Mouse (Mus musculus) lung, postnatal 4 days (tissue): Measurements from ENCODE around the gene Ccdc65.

ENCODE experiments used
- DNase-seq, 2 experiments: peaks; one replicate each; pipeline ENCODE4 v3.0.0; 2021

Gene Ccdc65

DNA sequence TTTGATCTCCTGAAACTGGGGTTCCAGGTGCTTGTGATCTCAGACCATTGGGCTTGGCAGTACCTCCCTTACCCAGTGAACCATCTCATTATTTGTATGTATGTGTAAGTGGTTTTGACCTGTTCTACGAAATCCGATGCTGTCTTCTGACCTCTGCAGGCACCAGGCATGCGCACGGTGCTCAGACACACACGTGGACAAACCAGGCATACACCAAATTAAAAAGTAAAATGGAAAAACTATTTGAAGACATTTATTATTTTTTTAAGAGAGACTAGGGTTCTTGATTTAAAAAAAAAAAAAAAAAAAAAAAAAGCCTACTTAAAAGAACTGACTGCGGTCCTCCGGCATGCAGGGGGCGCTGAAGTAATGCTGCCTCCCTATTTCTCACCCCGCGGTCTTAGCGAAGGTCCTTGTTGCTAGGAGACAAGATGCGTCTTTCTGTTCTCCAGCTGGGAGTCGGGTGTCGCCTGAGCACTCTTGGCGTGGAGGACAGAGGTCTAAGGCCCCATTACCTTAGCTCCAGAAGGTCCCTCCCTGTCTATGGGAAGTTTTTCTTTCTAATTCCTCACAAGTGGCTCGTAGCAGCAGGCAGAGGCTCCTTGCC is at the start of gene Ccdc65:
TSS of gene Ccdc65 (plus strand) at position 442 of the 607 bp plus-strand sequence.
- DNase-seq, result peak; percentile 87 to 89

DNA sequence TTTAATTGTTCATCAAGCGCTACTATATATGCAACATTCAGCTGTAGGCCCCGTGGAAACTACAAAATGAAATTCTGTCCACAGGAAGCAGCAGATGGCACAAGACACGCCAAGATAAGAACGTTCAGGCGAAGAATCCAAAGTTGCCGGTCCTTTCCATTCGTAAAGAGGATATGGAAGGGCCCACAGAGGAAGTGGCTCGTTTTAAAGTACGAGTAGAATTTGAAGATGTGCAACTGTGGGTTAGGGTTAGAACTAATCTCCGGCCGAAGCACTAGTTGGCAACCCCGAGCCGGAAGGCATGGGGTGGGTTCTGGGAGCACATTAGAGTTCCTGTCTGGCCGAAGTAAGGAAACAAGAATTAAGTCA is 45.8 kb upstream of the Ccdc65 start:
- no peak for DNase-seq

DNA sequence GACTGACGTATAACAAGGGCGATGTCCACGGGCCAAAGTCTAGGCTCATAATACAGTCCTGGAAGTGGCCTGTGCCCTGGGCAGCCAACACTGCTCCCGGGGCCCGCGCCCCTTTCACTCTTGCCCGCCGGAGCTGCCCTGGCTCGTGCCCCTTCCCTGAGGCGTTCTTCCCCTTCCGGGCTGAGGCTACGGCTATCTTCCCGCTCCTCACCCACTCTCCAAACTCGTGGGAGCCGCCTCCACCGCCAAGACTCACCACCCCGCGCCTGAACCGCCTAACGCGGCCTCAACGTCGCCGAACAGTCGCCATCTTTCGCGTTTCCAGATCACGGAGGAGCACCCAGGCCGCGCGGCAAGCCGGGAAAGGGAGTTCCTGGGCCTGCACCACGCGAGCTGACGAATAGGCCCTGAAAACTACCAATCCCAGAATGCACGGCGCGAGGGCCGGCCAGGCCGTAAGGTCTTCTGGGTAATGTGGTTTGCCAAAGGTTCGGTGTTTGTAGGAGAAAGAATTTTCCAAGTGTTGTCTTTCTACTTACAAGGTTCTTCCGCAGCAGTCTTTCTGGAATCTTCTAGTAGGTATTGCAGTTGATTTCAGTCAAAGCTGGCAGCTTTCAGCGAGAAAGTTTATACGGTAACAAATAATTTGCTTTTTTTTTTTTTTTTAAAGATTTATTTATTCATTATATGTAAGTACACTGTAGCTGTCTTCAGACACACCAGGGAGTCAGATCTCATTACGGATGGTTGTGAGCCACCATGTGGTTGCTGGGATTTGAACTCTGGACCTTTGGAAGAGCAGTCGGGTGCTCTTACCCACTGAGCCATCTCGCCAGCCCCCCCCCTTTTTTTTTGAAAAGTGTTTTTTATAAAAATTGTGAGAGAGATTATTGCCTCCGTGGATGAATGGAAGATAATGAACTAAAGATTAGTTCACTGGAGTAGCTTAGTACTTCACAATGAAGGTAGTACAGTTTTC is 45.2 kb upstream of the Ccdc65 start, which contains the start of gene Ddx23:
TSS of gene Ddx23 (minus strand) at position 328 of the 979 bp plus-strand sequence.
- DNase-seq, result peak; percentile 97

DNA sequence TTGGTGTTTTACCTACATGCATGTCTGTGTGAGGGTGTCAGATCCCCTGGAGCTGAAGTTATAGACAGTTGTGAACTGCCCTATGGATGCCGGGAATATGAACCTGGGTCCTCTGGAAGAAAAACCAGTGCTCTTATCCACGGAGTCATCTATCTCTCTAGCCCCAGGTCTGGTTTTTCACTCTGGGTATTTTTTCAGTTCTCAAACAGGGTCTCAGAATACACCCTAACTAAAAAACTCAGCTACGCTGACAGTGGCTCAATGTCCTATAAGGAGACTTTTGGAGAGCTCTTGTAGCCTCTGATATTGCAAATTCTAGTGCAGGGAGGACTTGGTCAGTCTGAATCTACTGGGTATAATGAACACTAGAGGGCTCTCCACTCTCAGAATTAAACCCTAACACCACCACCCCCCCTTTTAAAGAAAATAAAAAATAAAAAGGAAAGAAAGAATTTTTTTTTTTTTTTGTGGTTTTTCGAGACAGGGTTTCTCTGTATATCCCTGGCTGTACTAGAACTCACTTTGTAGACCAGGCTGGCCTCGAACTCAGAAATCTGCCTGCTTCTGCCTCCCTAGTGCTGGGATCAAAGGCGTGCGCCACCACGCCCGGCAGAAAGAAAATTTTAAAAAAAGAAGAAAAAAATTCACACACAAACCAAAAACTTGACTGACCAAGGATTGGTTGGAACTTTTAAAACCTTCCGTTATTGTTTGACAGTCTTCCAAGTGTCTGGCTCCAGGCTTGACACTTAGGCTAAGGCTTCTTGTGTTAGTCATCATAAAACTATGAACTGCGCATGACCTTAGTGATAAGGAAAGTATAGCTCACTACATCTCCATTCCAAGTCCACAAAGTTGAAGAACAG is 43.7 kb upstream of the Ccdc65 start:
- DNase-seq, result no peak

DNA sequence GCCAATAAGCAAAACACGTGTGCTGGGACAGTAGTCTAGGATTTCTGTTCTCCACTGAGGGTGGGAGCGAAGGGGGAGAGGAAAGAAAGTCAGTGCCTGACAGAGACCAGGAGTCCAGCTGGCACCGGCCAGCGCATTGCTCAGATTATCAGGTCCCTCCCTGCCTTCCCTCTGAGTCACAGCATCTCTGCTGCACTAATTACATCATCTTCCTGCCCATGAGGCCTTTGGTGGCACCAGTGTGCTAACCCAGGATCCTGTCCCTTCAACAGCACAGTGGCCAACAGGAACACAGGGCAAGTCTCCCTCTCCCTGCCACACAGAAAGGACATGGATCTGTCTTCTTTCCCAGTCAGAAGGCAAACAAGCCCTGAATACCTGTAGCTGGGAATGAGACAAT is 35.4 kb upstream of the Ccdc65 start:
- DNase-seq, result peak in 1 of 2 experiments; percentile 13

DNA sequence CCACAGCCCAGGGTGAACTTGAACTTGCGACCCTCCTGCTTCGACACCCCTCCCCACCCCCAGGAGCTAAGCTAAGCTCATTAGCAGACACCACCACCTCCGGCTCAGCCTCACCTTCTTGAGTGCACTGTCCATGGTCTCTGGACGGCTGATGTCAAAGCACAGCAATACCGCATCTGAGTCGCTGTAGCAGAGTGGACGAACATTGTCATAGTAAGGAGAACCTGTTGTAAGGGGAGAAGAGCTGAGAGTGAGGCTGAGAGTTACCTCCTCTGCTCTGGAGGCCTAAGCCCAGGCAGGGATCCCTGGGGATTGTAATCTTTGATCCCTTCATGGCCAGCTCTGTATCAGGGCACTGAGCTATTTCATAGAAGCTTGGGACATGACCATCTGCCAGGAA is 34.3 kb upstream of the Ccdc65 start:
- DNase-seq, result no peak

DNA sequence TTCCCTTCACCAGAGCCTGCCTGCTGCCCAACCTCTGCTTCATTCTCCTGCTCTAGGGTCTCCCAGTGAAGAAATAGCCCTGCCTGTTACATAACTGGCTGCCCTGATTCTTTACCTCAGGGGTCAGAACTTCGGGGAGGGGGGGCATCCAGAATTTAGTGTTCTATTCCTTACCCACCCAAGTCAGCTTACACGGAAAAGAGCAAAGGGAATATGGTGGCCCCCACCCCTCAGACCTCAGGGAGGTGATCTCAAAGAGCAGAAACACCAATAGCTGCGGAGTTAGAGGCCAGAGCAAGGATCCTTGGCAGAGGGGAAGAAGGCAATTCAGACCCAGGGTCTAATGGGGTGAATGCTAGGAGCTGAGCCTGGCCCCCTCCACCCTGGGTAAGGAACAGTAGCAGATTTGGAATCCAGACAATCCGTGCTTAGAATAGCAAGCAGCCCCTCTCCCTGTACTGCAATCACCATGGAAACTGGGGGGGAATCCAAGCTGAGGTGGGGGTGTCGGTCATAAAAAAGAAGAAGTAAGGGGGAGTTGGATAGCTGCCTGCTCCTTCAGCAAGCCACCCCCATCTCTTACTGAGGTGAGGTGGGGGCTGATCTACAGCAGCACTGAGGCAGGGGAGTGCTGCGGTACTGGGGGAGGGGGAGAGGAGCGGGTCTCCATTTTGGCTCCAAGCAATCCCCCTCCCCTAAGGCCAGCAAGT is 33.6 kb upstream of the Ccdc65 start:
- no peak for DNase-seq

DNA sequence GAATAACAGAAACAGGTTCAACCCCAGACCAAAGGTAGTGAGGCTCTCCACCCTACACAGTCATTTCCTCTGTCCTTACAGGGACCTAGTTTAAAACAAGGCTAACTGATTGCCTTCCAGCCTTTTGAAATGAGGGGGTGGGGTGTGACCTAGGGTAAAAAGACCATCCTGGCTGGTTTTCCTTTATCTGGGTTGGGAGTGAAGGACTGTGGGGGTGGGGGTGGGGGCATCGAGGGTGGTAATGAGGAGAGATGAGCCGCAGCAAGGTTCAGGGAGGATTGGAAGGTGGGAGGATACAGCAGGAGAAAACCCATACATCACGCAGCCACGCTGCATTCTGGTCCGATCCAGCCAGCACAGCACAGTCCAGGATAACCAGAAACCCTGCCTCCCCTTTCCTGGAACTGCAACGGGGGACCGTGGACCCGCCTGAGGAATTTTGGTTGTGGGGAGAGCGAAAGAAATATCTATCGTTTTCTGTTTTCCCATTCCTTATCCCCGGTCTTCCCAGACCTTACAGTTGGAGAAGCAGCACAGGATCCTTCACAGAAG is 32.9 kb upstream of the Ccdc65 start:
- DNase-seq, result no peak

DNA sequence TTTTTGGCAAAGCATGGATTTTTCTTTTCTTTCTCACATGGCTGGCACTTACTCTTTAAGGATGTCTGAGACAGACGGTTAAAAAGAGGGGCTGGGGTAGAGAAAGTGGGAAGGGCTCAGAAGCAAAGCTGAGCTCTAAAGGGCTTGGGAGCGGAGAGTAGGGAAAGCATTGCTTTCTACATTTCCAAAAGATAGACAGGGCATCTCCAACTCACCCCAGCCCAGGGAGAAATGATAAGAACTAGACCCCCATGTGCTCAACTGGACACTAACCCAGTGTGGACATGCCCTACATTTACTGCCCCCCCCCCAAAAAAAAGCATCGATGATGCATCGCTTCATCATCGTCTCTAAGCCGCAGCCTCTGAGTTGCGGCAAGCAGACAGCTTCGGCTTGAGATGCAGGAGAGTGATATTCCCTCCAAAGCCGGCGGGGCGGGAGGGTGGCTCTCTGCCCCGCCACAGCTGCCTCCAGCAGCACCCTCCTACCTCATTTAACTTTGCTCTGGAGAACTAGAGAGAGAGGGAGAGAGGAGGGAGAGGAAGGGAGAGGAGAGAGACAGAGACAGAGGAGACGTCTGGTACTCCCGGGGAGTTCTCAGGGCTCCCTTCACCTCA is 32.3 kb upstream of the Ccdc65 start:
- DNase-seq, result no peak

DNA sequence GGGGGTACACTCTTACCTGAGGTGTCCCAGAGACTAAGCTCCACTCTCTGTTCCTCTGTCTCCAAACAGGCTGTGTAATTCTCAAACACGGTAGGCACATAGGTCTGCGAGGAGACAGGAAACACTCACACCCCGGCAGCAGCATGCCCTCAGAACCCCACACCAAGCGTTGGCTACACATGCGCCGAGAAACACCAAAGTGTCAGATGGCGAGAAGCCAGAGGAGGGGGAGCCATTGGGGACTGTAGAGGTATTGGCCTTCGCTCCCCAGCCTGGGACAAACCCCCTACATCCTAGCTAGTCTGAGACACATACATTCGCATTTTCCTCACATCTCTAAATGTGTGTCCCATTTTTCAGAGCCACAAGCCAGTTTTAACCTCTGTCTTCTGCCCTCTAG is 31.5 kb upstream of the Ccdc65 start:
- peak in 1 of 2 experiments; percentile 15 for DNase-seq

DNA sequence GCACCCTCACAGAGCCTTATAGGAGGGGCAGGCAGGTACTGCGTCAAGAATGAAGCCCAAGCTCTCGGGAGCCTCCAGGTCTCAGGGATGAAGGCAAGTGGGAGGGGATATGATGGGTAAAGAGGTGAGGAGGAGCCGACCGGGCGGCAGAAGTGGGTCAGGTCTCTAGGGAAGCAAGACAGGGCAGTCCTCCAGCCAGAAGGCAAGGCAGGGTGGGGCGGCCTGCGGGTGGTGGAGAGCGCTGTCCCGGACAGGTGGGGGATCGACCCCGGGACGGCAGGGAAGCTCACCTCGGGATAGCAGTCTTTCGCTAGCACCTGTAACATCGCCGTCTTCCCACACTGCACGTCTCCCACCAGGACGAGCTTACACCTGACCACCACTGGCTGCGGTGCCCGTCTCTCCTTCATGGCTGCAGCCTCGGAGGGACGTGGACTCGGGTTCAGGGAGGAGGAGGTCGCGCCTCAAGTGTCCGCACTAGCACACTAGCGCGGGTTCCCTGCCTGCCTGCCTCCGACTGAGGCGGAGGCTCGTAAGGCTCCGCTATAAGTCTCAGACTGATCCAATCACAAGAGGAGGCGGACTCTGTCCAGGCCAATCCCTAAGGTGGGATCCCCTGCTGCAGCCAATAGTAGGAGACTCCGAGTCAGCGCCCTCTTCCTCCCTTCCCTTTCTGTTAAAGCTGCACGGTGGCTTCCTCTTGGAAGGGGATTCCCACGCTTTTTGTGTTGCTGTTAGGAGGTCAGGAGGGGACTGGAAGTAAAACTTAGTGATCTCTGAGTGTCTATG is 30.9 kb upstream of the Ccdc65 start, which contains the start of gene Rnd1:
TSS of gene Rnd1 (minus strand) at position 522 of the 789 bp plus-strand sequence.
- peak; percentile 85 to 87 for DNase-seq

DNA sequence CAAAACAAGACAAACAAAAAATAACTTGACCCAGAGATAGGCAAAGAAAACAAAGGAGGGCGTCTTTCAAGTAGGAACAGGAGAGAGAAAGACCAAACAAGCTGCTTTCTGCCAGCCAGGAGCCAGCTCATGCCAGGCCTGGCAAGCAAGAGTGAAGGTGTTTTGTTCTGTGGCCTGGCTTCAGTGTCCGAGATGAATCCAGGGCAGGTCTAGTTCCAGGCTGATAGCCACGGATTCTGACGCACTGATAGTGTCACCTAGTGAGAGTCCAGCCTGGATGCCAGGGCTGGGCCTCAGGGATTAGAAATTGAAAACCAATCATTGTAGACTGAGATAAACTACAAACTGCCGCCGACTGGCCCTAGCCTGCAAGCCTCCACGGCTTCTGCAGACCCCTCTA is 30.0 kb upstream of the Ccdc65 start:
- no peak for DNase-seq

DNA sequence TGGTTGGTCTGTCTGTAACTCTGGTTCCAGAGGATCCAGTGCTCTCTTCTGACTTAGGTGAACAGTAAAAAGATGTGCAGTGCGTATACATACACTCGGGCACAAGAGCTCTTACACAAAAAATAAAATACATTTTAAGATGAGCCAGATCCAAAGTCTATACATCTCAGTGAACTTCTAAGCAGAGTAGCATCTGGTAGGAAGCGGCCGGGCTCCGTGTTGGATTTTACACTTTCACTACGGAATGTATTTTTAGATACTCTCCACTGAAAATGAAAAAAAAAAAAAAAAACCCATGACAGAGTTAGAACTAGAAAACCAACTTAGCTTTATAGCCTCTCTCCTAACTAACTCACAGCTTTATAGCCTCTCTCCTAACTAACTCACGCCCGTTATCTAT is 27.3 kb upstream of the Ccdc65 start:
- DNase-seq, result no peak

DNA sequence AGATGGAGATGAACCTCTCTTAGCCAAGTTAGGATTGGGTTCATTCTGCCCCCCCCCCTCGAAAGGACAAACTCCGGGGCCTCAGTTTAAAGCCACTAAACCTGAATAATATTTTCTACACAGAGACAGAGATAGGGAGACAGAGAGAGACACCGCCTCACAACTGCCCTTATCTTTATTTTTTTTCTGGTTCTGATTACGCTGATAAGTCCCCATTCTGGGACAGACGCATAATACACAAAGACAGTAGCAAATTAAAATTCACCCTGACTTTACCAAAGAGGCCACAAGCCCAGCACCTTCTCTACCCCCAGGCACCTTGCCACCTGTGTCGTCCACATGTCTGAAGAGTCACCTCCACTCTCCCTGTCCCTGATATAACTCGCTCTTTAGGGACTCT is 26.4 kb upstream of the Ccdc65 start:
- DNase-seq, result no peak

DNA sequence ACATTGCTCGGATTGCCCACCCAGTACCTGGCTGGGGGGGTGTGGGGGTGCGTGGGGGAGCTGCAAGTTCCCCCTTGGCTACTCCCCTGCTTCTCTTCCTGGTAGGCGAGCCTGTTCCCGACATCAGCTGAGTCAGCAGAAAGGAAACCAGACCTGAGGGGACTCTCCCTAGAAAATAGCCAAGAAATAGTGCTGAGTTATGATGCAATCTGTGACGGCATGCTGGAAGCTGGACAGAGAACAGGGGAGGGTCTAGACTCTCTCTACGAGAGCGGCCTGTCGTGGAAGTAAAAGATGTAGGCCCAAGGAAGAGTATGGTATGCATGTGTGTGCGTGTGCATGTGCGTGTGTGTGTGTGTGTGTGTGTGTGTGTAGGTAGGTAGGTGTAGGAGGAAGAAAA is 24.8 kb upstream of the Ccdc65 start:
- no peak for DNase-seq

DNA sequence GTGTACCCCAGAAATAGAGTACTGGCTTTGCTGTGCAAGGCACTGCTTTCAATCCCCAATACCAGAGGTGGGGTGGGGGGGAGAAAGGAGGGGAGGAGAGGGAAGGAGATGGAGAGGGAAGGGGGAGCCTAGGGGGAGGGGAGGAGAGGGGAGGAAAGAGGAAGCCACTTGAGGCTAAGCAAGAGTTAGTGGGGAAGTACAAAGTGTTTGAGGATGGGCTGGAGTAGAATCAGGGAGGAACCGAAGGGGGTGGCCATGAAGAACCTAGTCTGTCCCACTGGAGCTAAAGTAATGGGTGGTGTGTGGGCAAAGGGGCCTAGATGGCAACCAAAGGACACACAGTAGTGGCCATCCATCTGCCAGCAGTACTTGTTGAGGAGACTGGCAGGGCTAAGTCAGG is 24.3 kb upstream of the Ccdc65 start:
- DNase-seq, result no peak

DNA sequence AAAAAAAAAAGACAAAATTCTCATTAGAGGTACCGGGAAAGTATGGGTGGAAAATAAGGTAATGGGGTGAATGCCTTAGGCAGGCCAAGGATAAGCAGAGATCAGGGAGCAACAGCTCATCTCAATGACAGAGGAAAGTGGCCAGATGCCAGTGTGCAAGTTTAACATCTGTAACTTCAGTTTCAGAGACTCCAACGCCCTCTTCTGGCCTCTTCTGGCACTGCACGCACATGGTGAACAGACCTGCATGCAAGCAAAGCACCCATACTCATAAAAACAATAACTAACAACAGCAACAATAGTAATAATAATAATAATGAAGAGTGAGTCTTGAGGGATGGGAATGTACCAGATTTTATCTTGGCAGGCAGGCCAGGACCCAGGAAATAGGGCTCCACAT is 22.1 kb upstream of the Ccdc65 start:
- DNase-seq, result no peak

DNA sequence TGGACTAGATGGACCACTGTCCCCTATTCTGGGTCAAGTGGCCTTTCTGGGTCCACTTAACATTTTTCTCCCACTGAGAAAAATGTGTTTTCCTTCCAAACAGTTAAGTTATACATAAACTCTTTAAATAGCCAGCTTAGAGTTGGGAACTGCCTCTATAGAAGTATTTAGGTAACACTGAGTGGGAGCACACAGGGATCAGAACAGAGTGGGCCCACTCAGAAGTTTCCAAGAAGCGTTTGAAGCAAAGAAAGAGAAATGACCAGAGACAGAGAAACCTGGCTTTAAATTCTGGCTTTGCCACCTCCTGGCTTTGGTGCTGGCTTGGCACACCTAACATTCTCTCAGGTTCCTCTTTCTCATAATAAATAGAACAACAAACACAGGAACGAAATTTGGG is 18.3 kb upstream of the Ccdc65 start:
- no peak for DNase-seq

DNA sequence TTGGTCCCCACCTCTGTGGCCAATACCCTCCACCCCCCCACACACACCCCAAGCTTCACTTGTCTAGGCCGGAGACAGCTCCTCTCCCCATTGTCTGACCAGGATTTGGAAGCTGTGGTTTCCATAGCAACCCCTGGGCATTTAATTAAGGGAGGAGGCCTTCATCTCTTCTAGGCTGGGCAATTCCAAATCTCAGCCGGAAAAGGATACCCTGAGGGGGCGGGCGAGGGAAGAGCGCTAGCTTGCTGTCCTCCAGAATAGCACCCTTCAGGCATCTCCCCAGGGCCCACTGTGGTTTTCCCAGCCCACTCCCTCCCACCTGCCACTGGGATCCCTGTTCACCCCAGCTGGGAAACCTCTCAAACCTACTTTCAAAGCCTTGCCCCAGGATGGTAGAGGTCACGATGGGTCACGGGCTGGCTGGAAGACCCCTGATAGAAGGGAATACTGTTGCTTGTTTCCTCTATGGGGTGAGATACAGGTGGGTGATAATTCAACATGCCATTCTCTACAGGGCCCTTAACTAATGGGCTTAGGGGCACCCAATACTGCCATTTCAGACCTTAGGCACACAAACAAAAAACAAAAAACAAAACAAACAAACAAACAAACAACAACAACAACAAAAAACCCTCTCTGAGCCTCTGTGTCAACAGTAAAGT is 16.4 kb upstream of the Ccdc65 start:
- DNase-seq, result peak in 1 of 2 experiments; percentile 20

DNA sequence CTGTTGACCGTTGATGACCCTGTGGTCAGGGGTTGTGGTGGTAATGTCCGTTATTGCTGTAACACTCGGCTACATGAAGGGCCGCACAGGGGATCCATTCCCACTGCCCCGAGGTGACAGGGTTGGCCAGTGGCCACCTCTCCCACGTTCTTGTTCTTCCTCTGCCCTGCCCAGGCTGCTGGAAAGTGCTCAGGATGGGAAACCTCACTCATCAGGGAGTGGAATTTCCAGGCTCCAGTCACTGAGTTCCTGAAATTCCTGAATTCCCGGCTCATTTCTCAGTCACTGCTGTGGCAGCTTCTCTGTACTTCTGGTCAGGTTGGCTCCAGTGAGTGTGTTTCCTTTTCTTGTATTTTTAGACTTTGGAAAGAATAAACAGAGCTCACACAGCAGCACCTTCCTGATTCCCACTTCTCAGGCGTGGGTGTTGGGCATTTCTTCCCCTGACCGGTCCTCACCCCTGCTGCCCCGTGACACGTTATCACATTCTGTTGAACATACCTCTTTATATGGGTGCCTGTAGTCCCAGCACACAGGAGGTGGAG is 15.8 kb upstream of the Ccdc65 start:
- peak; percentile 43 to 72 for DNase-seq
